Mouse (Mus musculus) myocyte (in vitro differentiated cells): ENCODE results near the gene Pdk2.

Experiments
- E2F4 ChIP-seq: IDR thresholded peaks from one replicate; pipeline ENCODE4 v1.6.1; 2011; ENCODE audit warnings: mild to moderate bottlenecking, control low read depth, moderate library complexity; ENCODE audit not compliant: insufficient read depth
- USF1 ChIP-seq: IDR thresholded peaks from one replicate; pipeline ENCODE4 v1.6.1; 2011; ENCODE audit warnings: low read depth, mild to moderate bottlenecking, control low read depth, moderate library complexity

- TF ChIP-seq E2F4: no peak
- TF ChIP-seq USF1: no peak
These were observed 46.8 kb downstream of the Pdk2 start for GRCm38 (mm10) chr11:94994208-94994814.
